Mouse (Mus musculus): ENCODE data around the gene 9330161L09Rik. TPM values are rescaled to one million over a fixed set of nuclear protein-coding genes. Genes with fewer than 3 reads are reported as not detected.

9330161L09Rik gene
- total RNA-seq, 2 experiments from 2014 or later = 1.7 to 2.1 TPM

Other genes with a start within 250 kb of the 9330161L09Rik start
- 1 to 10 TPM in 1 of 2 experiments, under 1 TPM in 1; 0.80 to 1.2 TPM for gene Prima1, start 165.7 kb downstream of the 9330161L09Rik start, total RNA-seq (2021)
- gene Fam181a, start 96.8 kb downstream of the 9330161L09Rik start, total RNA-seq (2021) = not detected
- 1 to 10 TPM in 1 of 2 experiments, under 1 TPM in 1; 0.66 to 1.4 TPM for gene Asb2, start 51.8 kb downstream of the 9330161L09Rik start, total RNA-seq (2021)
- 1 to 10 TPM; 2.5 to 3.3 TPM for gene Otub2, start 19.1 kb downstream of the 9330161L09Rik start, total RNA-seq (2021)
- 100 to 1,000 TPM; 127 to 134 TPM for gene Ddx24, start 18.0 kb upstream of the 9330161L09Rik start, total RNA-seq (2021)
- gene Ifi27, start 26.4 kb upstream of the 9330161L09Rik start, total RNA-seq (2021) = 1,000 to 10,000 TPM; 1,097 to 1,809 TPM
- gene Ifi27l2a, start 35.9 kb upstream of the 9330161L09Rik start, total RNA-seq (2021) = 1,000 to 10,000 TPM in 1 of 2 experiments, 100 to 1,000 TPM in 1; 365 to 1,033 TPM
- gene Ifi27l2b, start 49.4 kb upstream of the 9330161L09Rik start, total RNA-seq (2021) = not detected
- 1 to 10 TPM; 2.5 to 3.4 TPM for gene Ppp4r4, start 124.5 kb upstream of the 9330161L09Rik start, total RNA-seq (2021)
- not detected for gene Serpina10, start 223.6 kb upstream of the 9330161L09Rik start, total RNA-seq (2021)
- 1 to 10 TPM in 1 of 2 experiments, under 1 TPM in 1; 0.73 to 7.0 TPM for gene Serpina6, start 249.4 kb upstream of the 9330161L09Rik start, total RNA-seq (2021)

Measured in adrenal gland, adult 18-20 months (tissue).